Mouse (Mus musculus) kidney, postnatal 36 days (tissue): ENCODE data around the gene Syn3.

Experiments used
- DNase-seq, 2 experiments: peaks; one replicate each; pipeline ENCODE4 v3.0.0; 2021 to 2022; ENCODE audit warnings: mixed read lengths in 2 of 2

The Syn3 gene

GRCm38 (mm10) chr10:86139061-86139681, 359.5 kb downstream of the Syn3 start:
- DNase-seq = peak; percentile 47 to 81

GRCm38 (mm10) chr10:86137589-86138173, 361.0 kb downstream of the Syn3 start:
- DNase-seq = no peak

- no peak for DNase-seq
Observed at GRCm38 (mm10) chr10:86137106-86137505, 361.6 kb downstream of the Syn3 start.

GRCm38 (mm10) chr10:86136249-86136648, 362.4 kb downstream of the Syn3 start:
- no peak for DNase-seq

- peak in 1 of 2 experiments; percentile 12 for DNase-seq
Observed at GRCm38 (mm10) chr10:86134848-86135247, 363.8 kb downstream of the Syn3 start.

GRCm38 (mm10) chr10:86134336-86134735, 364.4 kb downstream of the Syn3 start:
- peak; percentile 44 to 46 for DNase-seq

- DNase-seq = peak in 1 of 2 experiments; percentile 29
Observed at GRCm38 (mm10) chr10:86132420-86132956, 366.2 kb downstream of the Syn3 start.

- peak; percentile 58 to 60 for DNase-seq
Observed at GRCm38 (mm10) chr10:86129046-86129445, 369.6 kb downstream of the Syn3 start.

GRCm38 (mm10) chr10:86126478-86126877, 372.2 kb downstream of the Syn3 start:
- DNase-seq = peak; percentile 38 to 43

- DNase-seq = no peak
Observed at GRCm38 (mm10) chr10:86125421-86125820, 373.3 kb downstream of the Syn3 start.

GRCm38 (mm10) chr10:86124115-86124514, 374.6 kb downstream of the Syn3 start:
- peak; percentile 39 to 63 for DNase-seq

GRCm38 (mm10) chr10:86123224-86123623, 375.5 kb downstream of the Syn3 start:
- peak in 1 of 2 experiments; percentile 33 for DNase-seq

GRCm38 (mm10) chr10:86122456-86122855, 376.2 kb downstream of the Syn3 start:
- DNase-seq = peak; percentile 78 to 88

- no peak for DNase-seq
Observed at GRCm38 (mm10) chr10:86116268-86116667, 382.4 kb downstream of the Syn3 start.

GRCm38 (mm10) chr10:86114431-86114848, 384.3 kb downstream of the Syn3 start:
- DNase-seq = peak; percentile 48 to 68

GRCm38 (mm10) chr10:86108797-86109196, 389.9 kb downstream of the Syn3 start:
- no peak for DNase-seq

GRCm38 (mm10) chr10:86107681-86108080, 391.0 kb downstream of the Syn3 start:
- DNase-seq = no peak

- peak; percentile 70 to 91 for DNase-seq
Observed at GRCm38 (mm10) chr10:86103976-86104375, 394.7 kb downstream of the Syn3 start.

- peak in 1 of 2 experiments; percentile 20 for DNase-seq
Observed at GRCm38 (mm10) chr10:86100281-86100851, 398.3 kb downstream of the Syn3 start.

GRCm38 (mm10) chr10:86098363-86098762, 400.3 kb downstream of the Syn3 start:
- DNase-seq = no peak

- DNase-seq = peak; percentile 76 to 84
Observed at GRCm38 (mm10) chr10:86093109-86094035, 405.3 kb downstream of the Syn3 start.

GRCm38 (mm10) chr10:86091919-86092318, 406.8 kb downstream of the Syn3 start:
- peak in 1 of 2 experiments; percentile 72 for DNase-seq

GRCm38 (mm10) chr10:86079921-86080320, 418.8 kb downstream of the Syn3 start:
- no peak for DNase-seq
